Mouse (Mus musculus): ENCODE measurements at regions not wholly inside any gene's neighbourhood (a gene's known extent, or its start where the extent isn't known, plus 50 kb on each side); places are given as distances from the start of the nearest gene placed in this dataset.
"Not testable (repeated sequence)": the region's sequence is repeated elsewhere in the genome, so short reads cannot be mapped to it uniquely, and the experiment has no call there.

GRCm38 (mm10) chr1:177382596-177383190 lies 59.5 kb upstream of the Zbtb18 start:
- peak; percentile 77; the same call in 1 of the 2 replicates for ATAC-seq (replicated peaks; ENCODE audit: low FRiP score, low TSS enrichment, poor library complexity, severe bottlenecking)

DNA sequence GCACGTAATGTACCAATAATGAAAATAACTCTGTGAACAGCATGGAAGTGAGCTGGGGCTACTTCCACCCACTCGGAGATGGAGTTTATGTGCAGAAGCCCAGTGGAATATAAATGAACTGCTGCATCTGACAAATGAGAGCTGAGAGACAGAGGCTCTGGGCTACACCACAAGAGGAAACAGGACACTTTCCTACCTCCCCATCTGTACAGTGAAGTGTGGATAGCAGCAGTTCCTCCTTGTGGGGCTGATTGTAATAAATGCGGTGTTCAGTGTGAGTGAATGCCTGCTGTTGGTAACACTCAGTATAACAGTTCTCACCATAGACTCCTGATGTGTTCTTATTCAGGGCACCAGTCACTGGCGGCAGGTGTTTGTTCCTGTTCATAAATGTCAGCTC lies 60.0 kb upstream of the Zbtb18 start:
- ATAC-seq (replicated peaks; ENCODE audit: low FRiP score, low TSS enrichment, poor library complexity, severe bottlenecking), result no peak

DNA sequence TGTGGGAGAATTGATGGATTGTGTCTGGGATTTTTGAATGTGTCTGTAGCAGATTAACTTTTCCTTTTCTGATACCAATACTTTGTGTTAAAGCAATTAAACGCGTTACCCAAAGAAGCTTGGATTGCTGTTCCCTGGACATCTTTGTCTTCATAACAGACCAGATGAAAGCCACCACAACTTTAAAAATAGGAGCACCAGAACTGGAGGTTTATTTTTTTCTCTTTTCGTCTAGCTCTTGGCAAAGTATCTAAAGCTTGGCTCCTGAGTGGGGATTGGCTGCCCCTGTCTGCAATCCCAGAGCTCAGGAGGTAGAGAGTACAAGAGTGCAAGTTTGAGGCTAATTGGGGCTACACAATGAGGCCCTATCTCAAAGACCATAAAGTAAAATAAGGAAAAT lies 64.0 kb upstream of the Zbtb18 start:
- no peak for ATAC-seq (replicated peaks; ENCODE audit: low FRiP score, low TSS enrichment, poor library complexity, severe bottlenecking)

DNA sequence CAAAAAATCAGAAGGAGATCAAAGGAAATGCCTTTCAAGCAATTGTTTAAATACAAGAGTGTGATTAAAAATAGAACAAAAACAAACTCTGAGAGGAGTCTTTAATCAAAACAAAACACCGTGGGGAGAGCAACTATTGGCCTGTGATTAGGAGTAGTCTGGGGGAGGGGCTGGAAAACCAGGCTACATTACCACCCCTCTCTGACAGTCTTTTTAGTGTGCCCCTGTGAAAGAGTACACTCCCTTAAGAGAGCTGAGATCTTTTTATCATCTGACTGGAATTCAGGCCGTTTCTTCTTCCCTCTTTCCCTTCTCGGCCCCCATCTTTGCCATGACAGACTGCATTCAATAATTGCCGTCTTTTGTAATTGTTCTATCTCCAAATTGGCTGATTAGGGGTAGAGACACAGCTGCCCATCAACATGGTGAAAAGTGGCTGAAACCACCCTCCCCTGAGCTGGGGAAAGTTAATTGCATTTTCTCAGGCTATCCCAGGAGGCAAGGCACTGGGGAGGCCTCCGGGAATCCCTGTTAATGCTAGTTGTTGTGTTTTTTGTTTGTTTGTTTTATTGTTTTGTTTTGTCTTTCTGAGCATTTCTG lies 68.8 kb upstream of the Zbtb18 start:
- no peak for ATAC-seq (replicated peaks; ENCODE audit: low FRiP score, low TSS enrichment, poor library complexity, severe bottlenecking)

- no peak for ATAC-seq (replicated peaks; ENCODE audit: low FRiP score, low TSS enrichment, poor library complexity, severe bottlenecking)
Observed at GRCm38 (mm10) chr1:177372066-177372465, 70.1 kb upstream of the Zbtb18 start.

DNA sequence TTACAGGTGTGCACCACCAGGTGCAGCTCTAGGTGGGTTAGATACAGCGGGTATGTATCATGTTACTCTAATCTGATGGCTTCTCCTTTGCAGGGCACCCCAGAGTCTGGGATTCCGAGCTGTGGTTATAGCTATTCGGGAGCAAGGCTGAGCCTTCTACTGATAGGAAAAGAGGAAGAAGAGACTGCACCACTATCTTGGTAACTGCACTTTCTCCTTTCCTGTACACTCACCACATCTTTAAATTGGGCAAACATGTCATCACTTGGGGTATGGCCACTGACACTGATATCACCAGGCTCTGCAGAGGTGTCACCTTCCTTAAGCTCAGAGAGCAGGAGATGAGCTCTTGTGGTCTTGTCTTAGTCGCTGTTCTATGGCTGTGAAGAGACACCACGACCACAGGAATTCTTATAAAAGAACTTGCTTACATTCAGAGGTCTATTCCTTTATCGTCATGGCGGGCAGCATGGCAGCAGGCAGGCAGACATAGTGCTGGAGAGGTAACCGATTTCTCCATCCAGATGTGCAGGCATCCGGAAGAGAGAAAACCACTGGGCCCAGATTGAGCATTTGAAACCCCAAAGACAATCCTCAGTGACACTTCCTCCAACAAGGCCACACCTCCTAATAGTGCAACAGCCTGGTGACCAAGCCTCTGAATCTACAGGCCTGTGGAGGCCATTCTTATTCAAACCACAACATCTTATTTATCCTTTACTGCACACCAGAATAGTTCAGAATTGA lies 74.1 kb upstream of the Zbtb18 start:
- ATAC-seq (replicated peaks; ENCODE audit: low FRiP score, low TSS enrichment, poor library complexity, severe bottlenecking), result peak; percentile 41; the same call in 1 of the 2 replicates

DNA sequence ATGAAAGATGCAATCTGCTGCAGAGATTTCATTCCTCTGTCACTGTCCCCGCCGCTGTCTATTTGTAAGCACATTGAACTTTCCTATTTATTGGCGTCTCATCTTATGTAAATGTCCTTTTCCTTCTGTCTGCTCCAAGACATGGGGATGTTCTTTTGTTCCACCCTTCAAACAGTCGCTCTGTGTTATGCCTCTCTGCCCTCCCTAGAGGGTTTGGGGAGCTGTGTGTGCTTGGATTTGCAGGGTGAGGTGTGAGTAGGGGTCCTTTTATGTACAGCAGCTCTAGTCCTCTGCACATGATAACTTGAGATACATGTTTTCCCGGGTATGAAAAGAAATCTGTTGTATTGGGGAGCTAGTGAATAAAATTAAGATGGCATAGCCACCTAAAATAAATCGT lies 75.2 kb upstream of the Zbtb18 start:
- no peak for ATAC-seq (replicated peaks; ENCODE audit: low FRiP score, low TSS enrichment, poor library complexity, severe bottlenecking)

DNA sequence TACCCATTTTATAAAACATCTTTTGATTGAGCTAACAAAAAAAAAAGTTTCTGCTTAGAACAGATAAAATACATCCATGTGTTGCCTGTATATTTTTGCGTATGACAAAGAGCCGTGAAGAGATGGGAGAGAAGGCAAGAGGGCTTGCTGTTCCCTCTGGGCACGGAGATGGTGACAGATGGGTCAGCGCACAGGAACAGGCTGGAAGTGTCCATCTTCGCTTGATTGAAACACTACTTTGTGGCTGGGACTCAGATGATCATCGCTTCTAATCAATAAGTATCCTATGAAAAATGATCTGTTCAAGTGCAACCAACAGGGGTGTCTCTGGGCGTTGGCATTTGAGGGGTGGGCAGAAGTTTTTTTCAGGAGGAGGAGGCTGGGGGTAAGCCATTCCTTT lies 75.7 kb upstream of the Zbtb18 start:
- ATAC-seq (replicated peaks; ENCODE audit: low FRiP score, low TSS enrichment, poor library complexity, severe bottlenecking), result no peak

DNA sequence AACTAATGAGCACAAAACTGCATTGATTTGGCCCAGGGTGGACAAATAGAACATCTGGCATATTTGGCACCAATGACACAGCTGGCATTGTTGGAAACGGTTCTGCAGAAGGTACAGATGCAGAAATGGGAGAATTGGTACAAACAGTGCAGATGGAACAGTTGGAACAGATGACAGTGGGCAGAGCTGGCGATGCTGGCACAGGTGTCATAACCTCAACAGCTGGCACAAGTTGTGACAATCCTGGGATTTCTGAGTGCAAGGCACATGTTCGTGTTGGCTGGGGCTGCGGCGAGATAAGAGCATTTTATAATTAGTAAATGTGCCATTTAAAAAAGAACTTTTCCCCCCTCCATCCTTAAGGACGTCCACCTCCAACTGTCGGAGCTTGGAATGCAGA lies 77.8 kb upstream of the Zbtb18 start:
- ATAC-seq (replicated peaks; ENCODE audit: low FRiP score, low TSS enrichment, poor library complexity, severe bottlenecking), result no peak

GRCm38 (mm10) chr1:177362398-177362797 lies 79.8 kb upstream of the Zbtb18 start:
- no peak for ATAC-seq (replicated peaks; ENCODE audit: low FRiP score, low TSS enrichment, poor library complexity, severe bottlenecking)

DNA sequence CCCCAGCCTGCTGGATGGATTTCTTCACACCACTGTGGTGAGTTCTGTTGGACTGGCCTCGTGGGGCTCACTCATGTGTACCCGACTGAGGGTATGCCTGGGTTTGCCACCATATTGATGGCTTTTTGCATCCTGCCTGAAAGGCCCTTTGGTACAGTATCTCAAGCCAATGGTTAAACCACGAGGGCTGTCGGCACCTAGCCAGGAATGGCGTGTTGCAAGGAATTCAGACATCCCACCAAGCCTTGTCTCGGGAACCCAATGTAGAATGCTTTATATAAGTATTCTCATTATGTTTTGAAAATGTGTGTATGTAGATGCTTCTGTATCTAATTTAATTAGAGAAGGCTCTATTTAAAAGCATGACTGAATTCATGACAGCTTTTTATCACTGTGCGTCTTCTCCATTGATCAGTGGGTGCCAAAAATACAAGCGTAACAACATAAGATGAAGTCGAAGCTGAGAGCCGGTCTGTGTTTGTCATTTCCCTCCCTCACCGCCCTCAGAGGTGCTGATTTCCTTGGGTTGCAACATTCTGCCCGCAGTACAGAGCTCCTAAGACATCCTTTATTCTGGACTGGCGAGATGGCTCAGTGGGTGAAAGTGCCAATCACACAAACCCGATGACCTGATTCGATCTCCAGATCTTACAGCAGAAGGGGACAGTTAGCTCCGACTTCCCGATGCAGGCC lies 90.5 kb upstream of the Akt3 start:
- no peak for ATAC-seq (replicated peaks; ENCODE audit: low FRiP score, low TSS enrichment, poor library complexity, severe bottlenecking)

- no peak for ATAC-seq (replicated peaks; ENCODE audit: low FRiP score, low TSS enrichment, poor library complexity, severe bottlenecking)
Observed at GRCm38 (mm10) chr1:177347208-177347607, 89.2 kb upstream of the Akt3 start.

DNA sequence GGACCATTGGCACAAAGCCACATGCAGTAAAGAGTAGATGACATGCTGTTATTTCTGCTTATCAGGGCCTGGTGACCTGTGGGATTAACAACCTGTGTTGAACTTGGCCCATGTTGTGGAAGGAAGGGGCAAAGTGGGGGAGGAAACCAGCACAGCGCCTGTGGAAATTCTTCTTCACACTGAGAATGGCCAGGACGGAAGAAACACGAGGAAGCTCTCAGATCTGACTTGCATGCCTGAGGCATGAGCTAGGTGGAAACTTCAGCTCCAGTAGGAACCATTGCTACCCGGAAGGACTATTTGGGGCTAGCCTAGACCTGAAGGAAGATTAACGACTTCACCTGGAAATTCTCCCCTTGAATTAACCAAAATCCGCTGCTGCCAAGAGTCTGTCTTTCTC lies 88.5 kb upstream of the Akt3 start:
- ATAC-seq (replicated peaks; ENCODE audit: low FRiP score, low TSS enrichment, poor library complexity, severe bottlenecking), result no peak

DNA sequence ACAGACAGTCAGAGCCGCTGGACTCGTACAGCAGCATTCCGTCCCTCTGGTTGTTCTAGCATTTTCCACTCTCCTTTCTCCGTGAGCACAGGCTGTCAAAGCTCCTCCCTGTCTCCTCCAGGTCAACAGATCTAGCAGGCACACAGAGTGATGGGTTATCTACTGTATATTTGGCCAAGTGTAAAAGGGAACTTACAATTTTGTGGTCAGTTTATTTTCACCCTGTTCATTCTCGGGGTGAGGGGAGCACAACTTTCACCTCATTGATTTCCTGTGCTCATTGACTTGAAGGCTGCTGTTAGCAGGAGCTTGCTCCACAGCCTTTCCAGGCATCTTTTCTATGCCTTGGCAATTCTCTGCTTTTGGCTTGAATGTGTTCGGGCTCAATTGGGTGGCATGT lies 87.5 kb upstream of the Akt3 start:
- no peak for ATAC-seq (replicated peaks; ENCODE audit: low FRiP score, low TSS enrichment, poor library complexity, severe bottlenecking)

GRCm38 (mm10) chr1:177343949-177344348 lies 85.9 kb upstream of the Akt3 start:
- no peak for ATAC-seq (replicated peaks; ENCODE audit: low FRiP score, low TSS enrichment, poor library complexity, severe bottlenecking)

- peak; percentile 80 for ATAC-seq (replicated peaks; ENCODE audit: low FRiP score, low TSS enrichment, poor library complexity, severe bottlenecking)
Observed at GRCm38 (mm10) chr1:177343121-177343520, 85.1 kb upstream of the Akt3 start.

- ATAC-seq (replicated peaks; ENCODE audit: low FRiP score, low TSS enrichment, poor library complexity, severe bottlenecking), result no peak
Observed at GRCm38 (mm10) chr1:177340232-177340631, 82.2 kb upstream of the Akt3 start.

DNA sequence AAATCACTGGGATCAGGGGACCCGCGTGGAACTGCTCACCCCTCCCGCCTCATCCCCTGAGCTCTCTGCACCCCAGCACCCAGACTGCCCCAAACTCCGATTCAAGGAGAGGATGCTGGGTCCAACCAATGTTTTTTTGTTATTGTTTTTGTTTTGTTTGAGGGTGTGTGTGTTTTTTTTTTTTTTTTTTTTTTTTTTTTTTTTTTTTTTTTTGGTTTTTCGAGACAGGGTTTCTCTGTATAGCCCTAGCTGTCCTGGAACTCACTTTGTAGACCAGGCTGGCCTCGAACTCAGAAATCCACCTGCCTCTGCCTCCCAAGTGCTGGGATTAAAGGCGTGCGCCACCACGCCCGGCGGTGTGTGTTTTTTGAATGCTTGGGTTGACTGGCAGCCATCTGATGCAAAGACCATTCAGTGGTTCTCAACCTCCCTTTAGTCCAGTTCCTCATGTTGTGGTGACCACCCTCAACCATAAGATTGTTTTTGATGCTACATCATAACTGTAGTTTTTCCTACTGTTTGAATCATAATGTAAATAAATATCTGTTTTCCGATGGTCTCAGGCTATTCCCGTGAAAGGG lies 81.3 kb upstream of the Akt3 start:
- ATAC-seq (replicated peaks; ENCODE audit: low FRiP score, low TSS enrichment, poor library complexity, severe bottlenecking), result not testable (repeated sequence)

GRCm38 (mm10) chr1:177338466-177339206 lies 80.6 kb upstream of the Akt3 start:
- peak; percentile 78 for ATAC-seq (replicated peaks; ENCODE audit: low FRiP score, low TSS enrichment, poor library complexity, severe bottlenecking)
